Mouse (Mus musculus) limb, embryonic 14.5 days (tissue): Measurements from ENCODE around the gene Cass4. TPM values are rescaled to one million over a fixed set of nuclear protein-coding genes. Genes with fewer than 3 reads are reported as not detected.
A peak's percentile ranks its signal among the peaks of the same experiment; 100 is the strongest.

ENCODE experiments used
- ATAC-seq: fragments of 200-750 bp; cut with Nextera tagmentation; 2 replicates; pipeline ENCODE4 v1.8.0; 2017; ENCODE audit warnings: low read depth, moderate number of reproducible peaks, moderate TSS enrichment; ENCODE audit not compliant: low FRiP score
- DNase-seq: peaks from one replicate; pipeline ENCODE4 v3.0.0-alpha.2; 2015; ENCODE audit warnings: low spot score
- H3K27ac ChIP-seq: fragments of 300-500 bp; sonication (generic); replicated peaks from 2 replicates; pipeline ENCODE4 v1.5.1; 2014; ENCODE audit warnings: low read depth, mild to moderate bottlenecking, low read length, moderate library complexity, mixed read lengths
- H3K27me3 ChIP-seq: fragments of 300-500 bp; sonication (generic); 2 replicates; pipeline ENCODE4 v1.6.1; 2014; ENCODE audit warnings: low read length, mixed read lengths; ENCODE audit not compliant: control insufficient read depth, insufficient read depth
- H3K36me3 ChIP-seq: fragments of 300-500 bp; sonication (generic); 2 replicates; pipeline ENCODE4 v1.6.1; 2014; ENCODE audit warnings: mild to moderate bottlenecking, low read length, moderate library complexity, mixed read lengths; ENCODE audit not compliant: control insufficient read depth, insufficient read depth
- H3K4me1 ChIP-seq: fragments of 300-500 bp; sonication (generic); 2 replicates; pipeline ENCODE4 v1.6.1; 2014; ENCODE audit warnings: antibody characterized with exemption, low read length, mixed read lengths; ENCODE audit not compliant: control insufficient read depth, insufficient read depth
- H3K4me2 ChIP-seq: fragments of 300-500 bp; sonication (generic); replicated peaks from 2 replicates; pipeline ENCODE4 v1.6.1; 2014; ENCODE audit warnings: low read depth, mild to moderate bottlenecking, low read length, moderate library complexity; ENCODE audit not compliant: severe bottlenecking
- H3K4me3 ChIP-seq: fragments of 300-500 bp; sonication (generic); replicated peaks from 2 replicates; pipeline ENCODE4 v1.5.1; 2014; ENCODE audit warnings: low read length
- H3K9ac ChIP-seq: fragments of 300-500 bp; sonication (generic); 2 replicates; pipeline ENCODE4 v1.6.1; 2014; ENCODE audit warnings: mild to moderate bottlenecking, low read depth, low read length, moderate library complexity; ENCODE audit not compliant: severe bottlenecking
- H3K9me3 ChIP-seq: fragments of 300-500 bp; sonication (generic); 2 replicates; pipeline ENCODE4 v1.6.1; 2016; ENCODE audit warnings: low read length; ENCODE audit not compliant: control insufficient read depth
- POLR2A ChIP-seq: fragments of 200-500 bp; IDR thresholded peaks from 2 replicates; pipeline ENCODE4 v1.8.0; 2012; ENCODE audit warnings: inconsistent platforms, mild to moderate bottlenecking, moderate library complexity, borderline replicate concordance; ENCODE audit not compliant: insufficient read depth, insufficient read length; ENCODE audit errors: extremely low read depth
- WGBS: fragments of 180-500 bp; shearing (Covaris S2); extraction: QIAGEN DNeasy Blood & Tissue Kit; methylation state at CpG from one replicate; pipeline ENCODE4 v1.1.7; 2014; 5-methylcytosine and 5-hydroxymethylcytosine counted together
- polyA plus RNA-seq, 2 experiments: library from polyadenylated mRNA; depleted of rRNA in 1 of 2; stranded (reverse) in 1 of 2; unstranded in 1 of 2; fragments of >200 nt; fragmentation: Nextera tagmentation in 1 of 2; extraction: Ambion mirVana in 1 of 2; gene quantifications; 2 replicates each; pipeline versions ENCODE4 v1.2.1 to v1.2.3; 2012 to 2014

The Cass4 gene
- polyA plus RNA-seq, 2 experiments: 0.16 to 0.50 TPM

GRCm38 (mm10) chr2:172418208-172418607 is 24.6 kb downstream of the Cass4 start:
- H3K27ac ChIP-seq: no peak overlapping the region
- H3K4me3 ChIP-seq: no peak overlapping the region
- H3K9me3 ChIP-seq: no peaks in the 10 kb centered on the region
- WGBS: 91% methylated on average over 5 of the region's 5 CpGs
- DNase-seq (no peak), ATAC-seq (no peak)
- no peaks in the 10 kb centered on the region for H3K27me3 ChIP-seq
- no peaks in the 10 kb centered on the region for H3K36me3 ChIP-seq
- H3K4me2 ChIP-seq: no peak overlapping the region
- no peak overlapping the region for H3K9ac ChIP-seq
- TF ChIP-seq POLR2A: no peak
- H3K4me1 ChIP-seq: no peaks in the 10 kb centered on the region

DNA sequence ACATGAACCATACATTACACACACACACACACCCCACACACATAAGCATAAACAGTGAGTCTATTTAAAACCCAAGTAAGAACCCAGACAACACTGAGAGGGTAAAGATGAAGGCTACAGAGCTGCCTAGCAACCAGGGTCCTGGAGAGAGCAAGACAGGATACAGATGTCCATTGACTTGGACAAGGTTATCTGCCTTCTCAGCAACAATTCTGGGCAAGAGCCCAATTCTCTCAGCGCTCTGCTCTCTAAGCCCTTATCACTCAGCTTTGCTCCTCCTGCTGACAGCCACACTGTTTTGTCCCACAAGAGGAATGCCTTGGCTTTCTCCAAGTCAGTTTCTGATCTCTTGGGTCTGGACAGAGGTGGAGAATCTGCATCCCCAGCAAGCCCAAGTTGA is 37.0 kb downstream of the Cass4 start:
- no peak for TF ChIP-seq POLR2A
- DNase-seq (peak; percentile 39), ATAC-seq (no peak)
- Histone ChIP-seq H3K4me2 (no peak overlapping the region), H3K4me3 (no peak overlapping the region), H3K4me1 (no peaks in the 10 kb centered on the region), H3K9me3 (no peaks in the 10 kb centered on the region), H3K27me3 (no peaks in the 10 kb centered on the region), H3K9ac (no peak overlapping the region), H3K27ac (no peak overlapping the region), H3K36me3 (no peaks in the 10 kb centered on the region)
- WGBS: 89% methylated on average over 1 of the region's 1 CpGs

DNA sequence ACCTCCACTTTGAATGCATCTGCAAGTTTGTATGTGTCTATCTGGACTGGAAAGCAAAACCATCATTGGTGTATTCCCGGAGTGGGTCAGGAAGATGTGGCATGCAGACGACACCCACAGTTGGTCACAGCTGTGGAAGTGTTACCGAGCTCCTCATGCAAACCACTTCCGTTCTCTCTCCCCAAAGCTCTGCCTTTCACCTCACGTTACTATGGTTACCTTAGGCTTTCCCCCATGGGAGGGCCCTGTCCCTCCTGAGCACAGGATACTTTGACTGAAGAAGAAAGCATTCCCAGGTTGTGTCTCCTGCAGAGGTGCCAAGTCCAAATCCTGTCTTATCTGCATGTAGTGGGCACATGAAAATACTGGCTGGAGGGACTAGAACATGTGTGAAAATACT is 40.2 kb downstream of the Cass4 start:
- no peak overlapping the region for H3K4me3 ChIP-seq
- no peak overlapping the region for H3K4me2 ChIP-seq
- DNase-seq (no peak), ATAC-seq (no peak)
- H3K27me3 ChIP-seq: no peaks in the 10 kb centered on the region
- H3K27ac ChIP-seq: no peak overlapping the region
- 41% methylated on average over 5 of the region's 5 CpGs for WGBS
- no peaks in the 10 kb centered on the region for H3K4me1 ChIP-seq
- H3K36me3 ChIP-seq: no peaks in the 10 kb centered on the region
- no peak for TF ChIP-seq POLR2A
- no peaks in the 10 kb centered on the region for H3K9me3 ChIP-seq
- no peak overlapping the region for H3K9ac ChIP-seq

DNA sequence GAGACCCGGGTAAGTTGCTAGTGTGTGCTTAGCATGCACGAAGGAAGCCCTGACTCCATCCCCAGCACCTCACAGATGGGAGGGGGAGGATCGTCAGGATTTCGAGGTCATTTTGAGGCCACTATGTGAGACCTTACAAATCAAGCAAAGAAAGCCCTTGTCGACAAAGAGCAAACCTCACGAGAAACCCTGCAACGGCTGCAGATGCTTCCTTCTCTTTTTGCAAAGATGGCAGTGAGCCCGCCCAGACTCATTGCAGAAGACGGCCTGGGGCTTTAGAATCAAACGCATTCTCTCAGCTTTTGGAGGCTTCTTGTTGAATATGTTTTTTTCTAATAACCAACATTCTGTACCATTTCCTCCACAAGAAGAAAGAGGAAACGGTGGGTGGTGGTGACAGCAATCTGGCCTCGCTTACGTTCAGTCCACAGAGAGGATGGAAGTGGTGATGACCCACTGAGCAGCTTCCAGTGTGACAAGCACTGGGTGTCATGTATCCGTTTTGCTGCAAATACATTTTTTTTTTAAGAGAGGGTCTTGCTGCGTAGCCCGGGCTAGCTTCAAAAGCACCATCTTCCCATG is 43.9 kb downstream of the Cass4 start:
- Histone ChIP-seq H3K9me3 (no peaks in the 10 kb centered on the region), H3K36me3 (no peaks in the 10 kb centered on the region), H3K4me3 (no peak overlapping the region), H3K4me1 (peaks cover 12% of the 10 kb centered on the region), H3K27ac (no peak overlapping the region), H3K27me3 (no peaks in the 10 kb centered on the region), H3K4me2 (no peak overlapping the region), H3K9ac (no peak overlapping the region)
- no peak for TF ChIP-seq POLR2A
- DNase-seq (no peak), ATAC-seq (no peak)
- WGBS: 63% methylated on average over 16 of the region's 16 CpGs

DNA sequence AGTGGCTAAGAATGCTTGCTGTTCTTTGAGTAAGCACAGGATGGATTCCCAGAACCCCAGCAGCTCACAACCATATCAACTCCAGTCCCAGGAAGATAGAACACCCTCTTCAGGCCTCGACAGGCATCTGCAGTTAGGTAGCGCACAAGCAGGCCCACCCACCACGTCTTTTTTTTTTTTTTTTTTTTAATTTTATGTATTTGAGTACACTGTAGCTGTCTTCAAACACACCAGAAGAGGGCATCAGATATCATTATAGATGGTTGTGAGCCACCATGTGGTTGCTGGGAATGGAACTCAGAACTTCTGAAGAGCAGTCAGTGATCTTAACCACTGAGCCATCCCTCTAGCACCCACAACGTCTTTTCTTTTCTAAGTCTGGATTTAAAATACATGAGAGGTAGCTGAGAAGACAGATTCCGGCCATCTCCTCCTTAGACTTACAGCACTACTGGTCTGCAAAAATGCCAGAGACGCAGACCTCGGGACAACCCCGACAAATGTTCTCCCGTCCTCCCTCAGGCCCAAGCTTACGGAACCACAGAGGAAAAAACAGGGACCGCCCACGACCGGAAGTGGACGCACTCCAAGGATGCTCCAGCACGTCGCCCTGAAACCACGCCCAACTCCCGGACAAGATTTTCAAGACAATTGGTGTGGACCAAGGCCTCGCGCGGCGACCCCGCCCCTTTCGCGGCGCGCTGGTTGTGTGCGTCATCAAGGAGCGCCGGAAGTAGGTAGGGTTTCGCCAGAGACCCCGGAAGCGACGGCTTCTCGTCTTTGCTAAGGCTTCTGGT is 46.4 kb downstream of the Cass4 start, which contains the start of gene Rtf2:
Gene Rtf2, plus strand, starts transcription at position 714 of the 797 bp plus-strand sequence.
- peak; percentile 98 for DNase-seq
- Histone ChIP-seq H3K4me3 (peak within 1 kb of the TSS; percentile 55), H3K9ac (peak within 1 kb of the TSS; percentile 53), H3K27ac (peak within 1 kb of the TSS; percentile 1; the same call in 1 of the 2 replicates), H3K4me1 (peaks cover 12% of the 10 kb centered on the region), H3K36me3 (peaks cover 3% of the 10 kb centered on the region; the same call in 1 of the 2 replicates), H3K27me3 (no peaks in the 10 kb centered on the region), H3K4me2 (peak within 1 kb of the TSS; percentile 58), H3K9me3 (no peaks in the 10 kb centered on the region)
- ATAC-seq: peak; percentile 97
- no peak for TF ChIP-seq POLR2A
- 3% methylated on average over 35 of the region's 35 CpGs for WGBS
